Mouse (Mus musculus) testis, postnatal 14 days (tissue): ENCODE data around the gene Ccdc69.
"Not testable (repeated sequence)": the region's sequence is repeated elsewhere in the genome, so short reads cannot be mapped to it uniquely, and the experiment has no call there.

Experiments
- DNase-seq: peaks from one replicate; pipeline ENCODE4 v3.0.0; 2021; ENCODE audit warnings: low spot score

Ccdc69 gene

GRCm38 (mm10) chr11:55096731-55097462 lies 19.0 kb upstream of the Ccdc69 start:
- DNase-seq: no peak

GRCm38 (mm10) chr11:55096296-55096695 lies 18.4 kb upstream of the Ccdc69 start:
- not testable (repeated sequence) for DNase-seq

- DNase-seq: no peak
Observed at GRCm38 (mm10) chr11:55093096-55093495, 15.2 kb upstream of the Ccdc69 start.

- DNase-seq: no peak
Observed at GRCm38 (mm10) chr11:55089892-55090291, 12.0 kb upstream of the Ccdc69 start.

GRCm38 (mm10) chr11:55087006-55087405 lies 9.1 kb upstream of the Ccdc69 start:
- DNase-seq: peak; percentile 37

- DNase-seq: no peak
Observed at GRCm38 (mm10) chr11:55085396-55085795, 7.5 kb upstream of the Ccdc69 start.

GRCm38 (mm10) chr11:55084629-55085028 lies 6.7 kb upstream of the Ccdc69 start:
- no peak for DNase-seq

GRCm38 (mm10) chr11:55081206-55081605 lies 3.3 kb upstream of the Ccdc69 start:
- DNase-seq: no peak

GRCm38 (mm10) chr11:55079180-55079579 lies 1.2 kb upstream of the Ccdc69 start:
- DNase-seq: peak; percentile 56

- no peak for DNase-seq
Observed at GRCm38 (mm10) chr11:55078502-55078901, 571 bp upstream of the Ccdc69 start.

- DNase-seq: no peak
Observed at GRCm38 (mm10) chr11:55076234-55076633, 1.7 kb downstream of the Ccdc69 start.

GRCm38 (mm10) chr11:55075602-55076001 lies 2.3 kb downstream of the Ccdc69 start:
- no peak for DNase-seq

GRCm38 (mm10) chr11:55073191-55073590 lies 4.7 kb downstream of the Ccdc69 start:
- no peak for DNase-seq

GRCm38 (mm10) chr11:55072467-55072866 lies 5.5 kb downstream of the Ccdc69 start:
- no peak for DNase-seq

- no peak for DNase-seq
Observed at GRCm38 (mm10) chr11:55071344-55071743, 6.6 kb downstream of the Ccdc69 start.

- no peak for DNase-seq
Observed at GRCm38 (mm10) chr11:55069023-55069422, 8.9 kb downstream of the Ccdc69 start.

- no peak for DNase-seq
Observed at GRCm38 (mm10) chr11:55066921-55067320, 11.0 kb downstream of the Ccdc69 start.

- no peak for DNase-seq
Observed at GRCm38 (mm10) chr11:55062856-55063255, 15.1 kb downstream of the Ccdc69 start.

- DNase-seq: no peak
Observed at GRCm38 (mm10) chr11:55060802-55061201, 17.1 kb downstream of the Ccdc69 start.

- no peak for DNase-seq
Observed at GRCm38 (mm10) chr11:55057511-55057910, 20.4 kb downstream of the Ccdc69 start.

- no peak for DNase-seq
Observed at GRCm38 (mm10) chr11:55050837-55051510, 27.0 kb downstream of the Ccdc69 start.

GRCm38 (mm10) chr11:55046600-55046999 lies 31.3 kb downstream of the Ccdc69 start:
- no peak for DNase-seq

- DNase-seq: no peak
Observed at GRCm38 (mm10) chr11:55041348-55041747, 36.6 kb downstream of the Ccdc69 start.

GRCm38 (mm10) chr11:55039591-55039990 lies 38.3 kb downstream of the Ccdc69 start:
- DNase-seq: peak; percentile 58
